Mouse (Mus musculus) midbrain, embryonic 11.5 days (tissue): Measurements from ENCODE around the gene Npnt. TPM values are rescaled to one million over a fixed set of nuclear protein-coding genes. Genes with fewer than 3 reads are reported as not detected.

Experiments used
- ATAC-seq: fragments of 200-750 bp; cut with Nextera tagmentation; 2 replicates; pipeline ENCODE4 v1.8.0; 2017; ENCODE audit warnings: moderate TSS enrichment, moderate library complexity; ENCODE audit not compliant: low FRiP score
- DNase-seq: peaks from one replicate; pipeline ENCODE4 v3.0.0; 2015; ENCODE audit warnings: low spot score; ENCODE audit errors: missing footprints
- H3K27ac ChIP-seq: fragments of 300-500 bp; sonication (generic); 2 replicates; pipeline ENCODE4 v1.5.1; 2014; ENCODE audit warnings: low read depth, low read length
- H3K27me3 ChIP-seq: fragments of 300-500 bp; sonication (generic); 2 replicates; pipeline ENCODE4 v1.6.1; 2014; ENCODE audit warnings: mild to moderate bottlenecking, low read length, moderate library complexity, mixed read lengths; ENCODE audit not compliant: control insufficient read depth, insufficient read depth
- H3K36me3 ChIP-seq: fragments of 300-500 bp; sonication (generic); 2 replicates; pipeline ENCODE4 v1.6.1; 2014; ENCODE audit warnings: mild to moderate bottlenecking, low read length, moderate library complexity, mixed read lengths; ENCODE audit not compliant: control insufficient read depth, insufficient read depth
- H3K4me1 ChIP-seq: fragments of 300-500 bp; sonication (generic); 2 replicates; pipeline ENCODE4 v1.6.1; 2014; ENCODE audit warnings: low read length; ENCODE audit not compliant: control insufficient read depth, insufficient read depth
- H3K4me2 ChIP-seq: fragments of 300-500 bp; sonication (generic); 2 replicates; pipeline ENCODE4 v1.6.1; 2014; ENCODE audit warnings: mild to moderate bottlenecking, moderate library complexity
- H3K4me3 ChIP-seq: fragments of 300-500 bp; sonication (generic); 2 replicates; pipeline ENCODE4 v1.5.1; 2014; ENCODE audit warnings: low read depth, low read length
- H3K9ac ChIP-seq: fragments of 300-500 bp; sonication (generic); 2 replicates; pipeline ENCODE4 v1.6.1; 2014; ENCODE audit warnings: low read length
- H3K9me3 ChIP-seq: fragments of 300-500 bp; sonication (generic); 2 replicates; pipeline ENCODE4 v1.6.1; 2016; ENCODE audit warnings: low read length; ENCODE audit not compliant: control insufficient read depth
- WGBS: fragments of 180-500 bp; shearing (Covaris S2); extraction: QIAGEN DNeasy Blood & Tissue Kit; methylation state at CpG from one replicate; pipeline ENCODE4 v1.1.7; 2014; 5-methylcytosine and 5-hydroxymethylcytosine counted together
- polyA plus RNA-seq: library from polyadenylated mRNA; unstranded; fragments of >200 nt; fragmentation: Nextera tagmentation; extraction: Ambion mirVana; gene quantifications from 2 replicates; pipeline ENCODE4 v1.2.1, GENCODE M21; 2014

The Npnt gene
- polyA plus RNA-seq, 1 experiment from 2014 or later = 7.6 TPM

DNA sequence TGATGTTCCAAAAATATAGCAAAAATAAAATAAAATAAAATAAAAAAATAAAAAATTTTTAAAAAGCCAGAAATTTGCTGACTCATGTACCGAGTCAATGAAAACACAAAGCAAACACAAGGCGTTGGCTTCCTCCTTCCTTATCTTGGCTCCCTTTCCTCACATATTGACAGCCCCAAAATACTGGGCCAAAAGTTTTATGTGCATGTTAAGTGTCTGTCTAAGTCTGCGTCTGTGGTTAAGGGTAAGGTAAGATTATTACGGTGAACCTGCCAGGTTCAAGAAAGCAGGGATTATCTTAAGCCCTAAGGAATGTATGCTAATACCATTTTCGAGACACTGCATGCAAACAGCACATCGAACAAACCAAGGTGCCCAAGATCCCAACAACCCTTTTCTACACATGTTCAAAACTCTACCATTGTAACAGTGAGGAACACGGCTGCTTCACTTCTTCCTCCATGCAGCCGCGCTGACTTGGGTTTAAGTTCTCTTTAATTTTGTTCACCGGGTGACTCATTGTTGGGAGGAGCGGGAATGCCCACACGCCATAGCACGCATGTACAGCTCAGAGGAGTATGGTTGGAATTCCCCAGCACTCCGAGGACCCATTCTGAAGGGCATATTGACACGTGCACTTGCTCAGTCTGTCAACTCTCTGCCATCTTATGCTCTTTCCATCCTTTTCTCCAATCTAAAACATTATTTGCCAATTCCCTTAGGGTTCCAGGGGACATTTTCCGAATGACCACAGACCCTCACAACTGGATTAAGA, 62.8 kb downstream of the Npnt start:
- H3K4me3 ChIP-seq = no peak overlapping the region
- no peaks in the 10 kb centered on the region for H3K36me3 ChIP-seq
- ATAC-seq (no peak), DNase-seq (peak; percentile 74)
- 92% methylated on average over 16 of the region's 16 CpGs for WGBS
- H3K4me1 ChIP-seq = no peaks in the 10 kb centered on the region
- H3K27ac ChIP-seq = no peak overlapping the region
- H3K9ac ChIP-seq = no peak overlapping the region
- no peak overlapping the region for H3K4me2 ChIP-seq
- no peaks in the 10 kb centered on the region for H3K9me3 ChIP-seq
- H3K27me3 ChIP-seq = no peaks in the 10 kb centered on the region

DNA sequence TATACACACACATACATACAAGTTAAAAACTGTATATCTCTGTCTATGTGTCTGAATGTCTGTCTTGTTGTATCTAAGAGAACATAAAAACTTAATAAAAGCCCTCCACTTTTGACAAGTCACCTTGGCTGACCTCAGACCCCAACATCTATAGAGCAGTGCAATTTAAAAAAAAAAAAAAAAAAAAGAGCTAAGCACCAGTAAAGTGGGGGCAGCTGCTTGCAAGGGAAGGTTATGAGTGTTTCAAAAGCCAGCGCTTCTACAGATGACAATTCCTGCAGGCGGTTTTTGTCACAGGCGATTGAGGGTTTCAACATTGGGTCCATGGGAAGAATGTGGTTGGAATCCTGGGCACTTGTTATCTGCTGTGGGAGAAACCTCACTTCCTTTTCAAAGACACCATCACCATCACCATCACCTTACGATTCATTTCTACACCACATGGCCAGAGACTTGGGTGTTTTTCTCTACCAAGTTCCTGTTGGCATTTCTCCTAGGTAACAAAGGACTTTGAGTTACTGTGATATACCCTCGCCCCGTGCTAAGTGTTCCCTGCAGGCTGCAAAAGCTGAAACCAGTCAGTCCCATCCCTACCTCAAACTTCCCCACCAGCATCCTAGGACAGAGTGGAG, 63.6 kb downstream of the Npnt start:
- WGBS = 92% methylated on average over 6 of the region's 6 CpGs

DNA sequence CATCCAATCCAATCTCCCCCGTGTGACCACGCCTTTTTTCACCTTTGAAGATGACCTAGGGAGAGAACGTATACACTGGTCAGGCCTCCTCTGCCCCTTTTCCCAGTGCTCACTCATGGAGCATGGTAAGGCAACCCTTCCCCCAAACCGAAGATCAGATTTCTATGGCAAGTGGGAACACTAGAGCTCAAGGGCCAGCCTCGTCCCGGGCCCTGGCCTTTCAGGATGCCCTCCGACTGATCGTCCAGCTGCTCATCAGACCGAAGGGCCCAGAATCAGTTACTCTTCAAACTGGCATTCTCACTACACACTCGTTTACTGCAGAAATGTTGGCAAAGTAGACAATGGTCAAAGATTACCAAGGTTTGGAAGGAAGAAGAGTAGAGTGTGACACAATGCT, 65.6 kb downstream of the Npnt start:
- Histone ChIP-seq H3K4me3 (no peak overlapping the region), H3K27me3 (no peaks in the 10 kb centered on the region), H3K36me3 (no peaks in the 10 kb centered on the region), H3K9ac (no peak overlapping the region), H3K9me3 (no peaks in the 10 kb centered on the region), H3K4me2 (no peak overlapping the region), H3K4me1 (no peaks in the 10 kb centered on the region), H3K27ac (no peak overlapping the region)
- ATAC-seq = no peak
- DNase-seq = peak; percentile 37
- 84% methylated on average over 10 of the region's 10 CpGs for WGBS

More for the DNA sequence above, 63.6 kb downstream of the Npnt start:
- no peak overlapping the region for H3K4me3 ChIP-seq
- ATAC-seq (no peak), DNase-seq (peak; percentile 65)
- no peaks in the 10 kb centered on the region for H3K9me3 ChIP-seq
- H3K27me3 ChIP-seq = no peaks in the 10 kb centered on the region
- no peak overlapping the region for H3K27ac ChIP-seq
- no peaks in the 10 kb centered on the region for H3K4me1 ChIP-seq
- no peak overlapping the region for H3K4me2 ChIP-seq
- no peak overlapping the region for H3K9ac ChIP-seq
- no peaks in the 10 kb centered on the region for H3K36me3 ChIP-seq

DNA sequence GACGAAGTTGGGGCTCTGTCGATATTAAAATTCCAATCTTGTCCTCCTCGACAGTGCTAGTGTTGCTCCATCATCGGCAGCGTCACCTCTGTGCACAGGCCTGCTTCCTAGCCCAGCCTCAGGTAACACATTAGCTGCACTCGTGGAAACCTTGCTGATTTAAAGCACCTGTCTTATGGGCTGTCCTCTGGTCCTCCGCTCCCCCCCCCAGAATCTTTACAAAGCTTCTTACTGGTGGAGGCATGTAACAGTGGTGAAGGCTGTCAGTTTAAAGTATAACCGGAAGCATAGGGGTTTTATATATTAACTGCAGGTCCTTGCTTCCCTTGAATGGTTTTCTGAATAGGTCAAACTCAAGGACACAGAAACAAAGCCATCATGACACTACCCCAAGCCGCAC, 66.8 kb downstream of the Npnt start:
- Histone ChIP-seq H3K27ac (no peak overlapping the region), H3K9ac (no peak overlapping the region), H3K4me3 (no peak overlapping the region), H3K4me2 (no peak overlapping the region), H3K9me3 (no peaks in the 10 kb centered on the region), H3K27me3 (no peaks in the 10 kb centered on the region), H3K4me1 (no peaks in the 10 kb centered on the region), H3K36me3 (no peaks in the 10 kb centered on the region)
- 91% methylated on average over 9 of the region's 9 CpGs for WGBS
- no peak for ATAC-seq
- DNase-seq = peak; percentile 77

DNA sequence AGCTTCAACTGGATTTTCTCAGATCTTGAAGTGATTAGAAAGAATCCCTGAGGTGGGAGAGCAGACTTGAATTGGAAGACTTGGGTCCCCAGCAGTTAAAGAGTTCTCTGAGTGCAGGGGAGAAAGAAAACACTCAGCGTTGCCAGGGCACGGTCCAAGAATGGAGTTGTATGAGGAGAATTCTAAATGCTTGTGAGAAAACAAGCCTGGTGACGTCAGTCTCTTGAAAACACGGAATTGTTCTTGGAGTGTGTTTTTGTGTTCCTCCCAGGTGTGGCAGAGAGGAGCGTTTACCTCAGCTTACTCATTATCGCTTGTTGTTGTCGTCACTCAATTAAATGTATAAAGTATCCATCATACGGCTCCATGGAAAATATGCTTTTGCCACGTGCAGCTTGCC, 69.3 kb downstream of the Npnt start:
- H3K36me3 ChIP-seq = no peaks in the 10 kb centered on the region
- H3K4me3 ChIP-seq = no peak overlapping the region
- H3K27me3 ChIP-seq = no peaks in the 10 kb centered on the region
- no peaks in the 10 kb centered on the region for H3K4me1 ChIP-seq
- peak; percentile 81 for DNase-seq
- H3K9me3 ChIP-seq = no peaks in the 10 kb centered on the region
- no peak overlapping the region for H3K27ac ChIP-seq
- no peak for ATAC-seq
- no peak overlapping the region for H3K9ac ChIP-seq
- WGBS = 62% methylated on average over 9 of the region's 9 CpGs
- no peak overlapping the region for H3K4me2 ChIP-seq

DNA sequence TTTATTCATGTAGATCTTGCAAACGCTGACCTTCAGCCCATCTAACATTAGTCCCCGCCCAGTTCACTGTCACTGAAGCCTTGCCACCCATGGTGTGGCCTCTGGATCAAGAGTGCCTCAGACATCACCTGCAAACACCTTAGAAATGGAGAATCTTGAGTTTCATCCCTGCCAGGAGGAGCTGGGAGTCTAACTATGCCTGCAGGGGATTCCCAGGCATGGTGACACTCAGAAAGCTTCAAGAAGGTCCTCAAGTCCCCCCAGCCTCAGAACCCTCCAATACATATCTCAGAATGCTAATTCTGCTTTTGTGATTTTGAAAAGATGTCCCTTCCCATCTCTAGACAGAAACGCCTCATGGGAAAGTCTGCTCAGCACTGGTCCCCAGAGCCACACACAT, 69.7 kb downstream of the Npnt start:
- H3K27ac ChIP-seq = no peak overlapping the region

DNA sequence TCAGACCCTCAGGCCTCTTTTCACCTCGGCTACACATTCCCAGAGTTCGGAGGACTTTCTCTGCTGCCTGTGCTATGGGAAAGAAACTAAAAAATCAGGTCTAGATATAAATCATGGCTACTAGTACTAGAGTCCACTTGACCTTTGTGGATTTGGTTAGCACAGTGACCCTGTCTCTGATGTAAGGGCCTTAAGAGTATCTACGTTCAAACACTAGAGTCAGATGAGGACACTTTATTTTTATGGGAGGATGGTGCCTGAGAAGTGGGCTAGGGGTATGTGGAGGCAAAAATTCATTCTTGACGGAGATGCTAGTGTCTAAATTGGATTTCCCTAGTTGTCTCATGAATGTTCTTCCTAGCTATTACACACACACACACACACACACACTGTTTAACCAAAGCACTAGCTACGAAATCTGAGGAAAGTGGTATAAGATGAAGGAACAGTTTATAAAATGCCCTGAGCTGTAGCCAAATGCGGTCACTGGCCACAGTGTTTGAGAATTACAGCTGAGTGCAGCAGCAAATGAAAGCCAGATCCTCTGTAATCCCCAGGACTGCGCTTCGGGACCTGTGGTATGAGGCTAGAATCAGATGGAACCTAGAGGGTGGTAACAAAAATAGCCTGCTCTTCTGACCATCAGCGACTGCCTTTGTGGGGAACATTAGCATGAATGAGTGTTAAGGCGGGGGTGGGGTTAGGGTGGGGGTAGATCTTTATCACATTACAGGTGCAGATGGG, 73.0 kb downstream of the Npnt start:
- 55% methylated on average over 10 of the region's 10 CpGs for WGBS
- DNase-seq (no peak), ATAC-seq (no peak)

More for the DNA sequence above, 69.7 kb downstream of the Npnt start:
- 76% methylated on average over 3 of the region's 3 CpGs for WGBS
- Histone ChIP-seq H3K4me2 (no peak overlapping the region), H3K9me3 (no peaks in the 10 kb centered on the region), H3K36me3 (no peaks in the 10 kb centered on the region), H3K4me3 (no peak overlapping the region), H3K4me1 (no peaks in the 10 kb centered on the region), H3K27me3 (no peaks in the 10 kb centered on the region), H3K9ac (no peak overlapping the region)
- ATAC-seq = no peak
- DNase-seq = peak; percentile 76

DNA sequence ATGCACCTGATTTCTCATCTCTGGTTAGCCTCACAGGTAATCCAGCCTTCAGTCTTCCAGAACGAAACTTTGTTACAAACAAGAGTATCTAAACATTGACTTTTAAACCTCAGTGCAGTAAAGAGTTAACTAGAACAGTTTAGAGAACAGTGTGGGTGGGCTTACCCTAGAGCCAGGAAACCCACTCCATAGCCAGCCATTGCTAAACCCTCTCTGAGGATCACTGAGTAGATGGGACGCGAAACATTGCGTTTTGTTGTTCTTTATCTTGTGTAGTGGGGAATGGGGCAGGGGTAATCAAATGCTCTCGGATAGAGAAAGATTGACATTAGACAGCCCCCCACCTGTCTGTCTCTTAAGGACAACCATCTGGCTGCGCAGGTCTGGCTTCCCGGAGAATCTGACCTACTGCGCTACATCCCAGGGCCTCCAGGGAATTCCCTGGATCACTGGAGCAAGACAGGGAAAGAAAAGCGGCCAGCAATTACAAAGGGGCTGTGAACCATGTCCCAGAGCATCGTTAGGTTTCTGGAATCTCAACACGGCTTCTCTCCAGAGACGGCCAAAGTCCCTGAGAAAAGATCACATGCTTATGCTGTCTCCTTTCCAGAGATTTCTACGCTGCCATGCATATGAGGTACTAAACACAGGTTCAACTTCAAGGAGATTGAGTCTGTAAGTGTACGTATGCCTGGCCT, 73.9 kb downstream of the Npnt start:
- no peak overlapping the region for H3K4me3 ChIP-seq
- H3K36me3 ChIP-seq = no peaks in the 10 kb centered on the region
- no peaks in the 10 kb centered on the region for H3K9me3 ChIP-seq
- no peak for ATAC-seq
- DNase-seq = no peak
- H3K27ac ChIP-seq = no peak overlapping the region
- 32% methylated on average over 14 of the region's 14 CpGs for WGBS
- no peak overlapping the region for H3K4me2 ChIP-seq
- H3K27me3 ChIP-seq = no peaks in the 10 kb centered on the region
- no peaks in the 10 kb centered on the region for H3K4me1 ChIP-seq
- no peak overlapping the region for H3K9ac ChIP-seq

More for the DNA sequence above, 73.0 kb downstream of the Npnt start:
- Histone ChIP-seq H3K36me3 (no peaks in the 10 kb centered on the region), H3K4me3 (no peak overlapping the region), H3K9ac (no peak overlapping the region), H3K27ac (no peak overlapping the region), H3K4me2 (no peak overlapping the region), H3K27me3 (no peaks in the 10 kb centered on the region), H3K4me1 (no peaks in the 10 kb centered on the region), H3K9me3 (no peaks in the 10 kb centered on the region)
